Mouse (Mus musculus) forebrain, embryonic 11.5 days (tissue): ENCODE measurements around the gene Gpr62. TPM values are rescaled to one million over a fixed set of nuclear protein-coding genes. Genes with fewer than 3 reads are reported as not detected.

Experiments used
- ATAC-seq: fragments of 200-750 bp; cut with Nextera tagmentation; replicated peaks from 2 replicates; pipeline ENCODE4 v1.8.0; 2017; ENCODE audit warnings: moderate TSS enrichment; ENCODE audit not compliant: low FRiP score
- DNase-seq: peaks from one replicate; pipeline ENCODE4 v3.0.0-alpha.2; 2017; ENCODE audit warnings: low spot score
- H3K27ac ChIP-seq: fragments of 300-500 bp; sonication (generic); 2 replicates; pipeline ENCODE4 v1.5.1; 2014; ENCODE audit warnings: low read depth, low read length
- H3K27me3 ChIP-seq: fragments of 300-500 bp; sonication (generic); 2 replicates; pipeline ENCODE4 v1.6.1; 2014; ENCODE audit warnings: mild to moderate bottlenecking, low read length, mixed read lengths; ENCODE audit not compliant: control insufficient read depth, insufficient read depth
- H3K36me3 ChIP-seq: fragments of 300-500 bp; sonication (generic); 2 replicates; pipeline ENCODE4 v1.6.1; 2014; ENCODE audit warnings: mild to moderate bottlenecking, low read length, moderate library complexity, mixed read lengths; ENCODE audit not compliant: control insufficient read depth, insufficient read depth
- H3K4me1 ChIP-seq: fragments of 300-500 bp; sonication (generic); replicated peaks from 2 replicates; pipeline ENCODE4 v1.6.1; 2014; ENCODE audit warnings: low read length, mixed read lengths; ENCODE audit not compliant: control insufficient read depth, insufficient read depth
- H3K4me2 ChIP-seq: fragments of 300-500 bp; sonication (generic); 2 replicates; pipeline ENCODE4 v1.6.1; 2014; ENCODE audit warnings: low read depth, mild to moderate bottlenecking, low read length, moderate library complexity, mixed read lengths; ENCODE audit not compliant: severe bottlenecking
- H3K4me3 ChIP-seq: fragments of 300-500 bp; sonication (generic); 2 replicates; pipeline ENCODE4 v1.5.1; 2014; ENCODE audit warnings: low read depth, low read length
- H3K9ac ChIP-seq: fragments of 300-500 bp; sonication (generic); 2 replicates; pipeline ENCODE4 v1.6.1; 2014; ENCODE audit warnings: low read length
- H3K9me3 ChIP-seq: fragments of 300-500 bp; sonication (generic); 2 replicates; pipeline ENCODE4 v1.6.1; 2016; ENCODE audit warnings: low read length, mixed read lengths; ENCODE audit not compliant: control insufficient read depth
- WGBS: fragments of 180-500 bp; shearing (Covaris S2); extraction: QIAGEN DNeasy Blood & Tissue Kit; methylation state at CpG from one replicate; pipeline ENCODE4 v1.1.7; 2014; 5-methylcytosine and 5-hydroxymethylcytosine counted together
- polyA plus RNA-seq: library from polyadenylated mRNA; unstranded; fragments of >200 nt; fragmentation: Nextera tagmentation; extraction: Ambion mirVana; gene quantifications from 2 replicates; pipeline ENCODE4 v1.2.1, GENCODE M21; 2014

Gpr62 gene
- polyA plus RNA-seq, 1 experiment from 2014 or later: 0.19 TPM

DNA sequence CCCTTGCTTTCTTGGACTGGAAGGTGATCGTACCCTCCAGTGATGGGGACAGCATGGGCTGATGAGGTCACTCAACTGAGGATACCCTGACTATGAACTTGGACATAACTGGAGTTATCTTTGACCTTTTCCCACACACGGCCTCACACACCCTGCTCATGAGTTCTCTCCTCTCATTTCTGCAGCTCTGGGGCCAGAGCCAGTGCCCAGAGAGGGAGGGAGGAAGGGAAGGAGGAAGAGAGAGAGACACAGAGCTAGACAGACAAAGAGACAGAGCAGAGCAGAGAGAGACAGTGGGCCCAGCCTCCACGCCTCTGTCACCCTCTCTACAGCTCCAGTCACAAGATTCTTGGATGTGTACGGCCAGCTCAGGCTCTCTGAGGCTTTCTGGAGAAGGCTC is 6.6 kb upstream of the Gpr62 start:
- 66% methylated on average over 4 of the region's 4 CpGs for WGBS
- Histone ChIP-seq H3K4me1 (peaks cover 11% of the 10 kb centered on the region), H3K27me3 (no peaks in the 10 kb centered on the region), H3K4me3 (no peak overlapping the region), H3K9me3 (no peaks in the 10 kb centered on the region), H3K36me3 (no peaks in the 10 kb centered on the region), H3K9ac (no peak overlapping the region), H3K27ac (no peak overlapping the region), H3K4me2 (no peak overlapping the region)
- DNase-seq (no peak), ATAC-seq (no peak)

DNA sequence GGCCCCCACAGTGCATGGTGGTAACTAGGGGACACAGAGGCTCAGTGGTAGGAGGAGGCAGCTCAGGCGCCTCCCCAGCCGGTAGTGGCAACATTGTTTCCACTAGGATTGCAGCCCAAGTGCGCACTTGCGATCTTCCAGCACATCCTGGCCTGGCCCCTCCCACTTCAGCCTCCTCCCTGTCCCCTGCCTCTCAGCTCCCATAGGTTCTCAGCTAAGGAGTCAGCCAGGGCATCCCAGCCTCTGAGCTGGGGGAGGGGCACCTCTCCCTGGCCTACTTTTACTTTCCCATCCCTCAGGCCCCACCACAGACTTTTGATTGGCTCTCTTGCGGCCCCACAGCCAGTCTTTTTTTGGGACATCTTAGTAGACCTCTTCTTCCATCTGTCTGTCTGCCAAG is 6.2 kb upstream of the Gpr62 start:
- Histone ChIP-seq H3K27me3 (no peaks in the 10 kb centered on the region), H3K4me1 (peaks cover 11% of the 10 kb centered on the region), H3K9ac (peak overlapping the region; percentile 1; the same call in 1 of the 2 replicates), H3K36me3 (no peaks in the 10 kb centered on the region), H3K9me3 (no peaks in the 10 kb centered on the region), H3K4me2 (no peak overlapping the region), H3K27ac (no peak overlapping the region), H3K4me3 (no peak overlapping the region)
- DNase-seq: peak; percentile 73
- WGBS: 14% methylated on average over 5 of the region's 5 CpGs
- ATAC-seq: no peak

DNA sequence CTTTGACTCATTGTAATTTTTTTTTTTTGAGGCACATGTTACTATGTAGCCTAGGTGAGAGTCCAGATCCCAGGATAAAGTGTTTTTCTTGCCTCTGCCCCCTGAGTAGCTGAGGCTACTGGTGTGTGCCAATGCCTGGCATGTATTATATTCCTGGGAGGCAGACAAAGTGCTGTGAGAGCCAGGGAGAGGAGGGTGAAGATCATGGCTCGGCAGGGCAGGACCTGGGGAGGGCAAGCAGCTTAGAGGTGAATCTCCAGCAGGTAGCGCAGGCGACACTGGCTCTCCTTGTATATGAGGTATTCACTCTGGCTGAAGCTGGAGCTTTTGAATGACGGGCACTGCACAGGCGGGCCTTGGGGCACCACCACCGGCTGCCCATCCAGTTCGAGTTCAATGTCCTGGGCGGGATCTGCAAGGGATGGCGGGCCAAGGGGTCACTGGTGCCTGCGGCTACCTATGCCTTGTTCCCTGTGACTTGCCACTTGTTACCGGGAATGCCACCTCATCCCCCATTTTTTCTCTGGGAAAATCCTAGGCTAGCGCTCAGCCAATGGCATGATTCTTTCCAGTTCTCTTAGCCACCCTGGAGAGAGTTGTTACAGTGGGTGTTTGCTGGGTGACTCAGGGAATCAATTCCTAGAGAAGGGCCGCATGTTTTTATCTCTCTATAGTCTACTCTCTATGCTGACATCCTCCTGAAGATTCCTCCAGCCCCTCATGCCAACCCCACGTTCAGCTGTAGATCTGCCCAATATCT is 5.4 kb upstream of the Gpr62 start:
- ATAC-seq: no peak
- H3K4me1 ChIP-seq: peaks cover 8% of the 10 kb centered on the region
- DNase-seq: no peak
- no peaks in the 10 kb centered on the region for H3K27me3 ChIP-seq
- H3K9ac ChIP-seq: no peak overlapping the region
- no peak overlapping the region for H3K4me2 ChIP-seq
- 63% methylated on average over 14 of the region's 14 CpGs for WGBS
- no peak overlapping the region for H3K27ac ChIP-seq
- no peaks in the 10 kb centered on the region for H3K36me3 ChIP-seq
- H3K9me3 ChIP-seq: no peaks in the 10 kb centered on the region
- no peak overlapping the region for H3K4me3 ChIP-seq

DNA sequence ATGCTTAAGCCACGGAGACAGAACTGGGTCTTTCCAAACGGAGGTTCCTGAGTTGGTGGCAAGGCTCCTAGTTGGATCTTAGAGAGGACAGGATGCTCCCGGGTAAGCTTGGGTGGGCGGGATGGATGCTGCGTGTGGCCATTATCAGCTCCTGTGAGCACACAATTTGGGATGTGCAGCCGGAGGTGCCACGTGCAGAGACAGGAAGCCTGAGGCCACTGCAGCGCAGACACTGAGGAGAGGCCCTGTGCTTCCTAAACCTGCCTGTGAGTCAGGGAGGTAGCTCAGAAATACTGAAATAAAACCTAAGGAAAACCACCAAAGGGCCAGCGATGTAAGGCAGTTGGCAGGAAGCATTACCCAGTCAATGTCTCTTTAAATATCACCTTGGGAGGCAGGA is 4.0 kb upstream of the Gpr62 start:
- Histone ChIP-seq H3K36me3 (0 out of 2 replicates have a peak, but pooled peaks cover 2% of the 10 kb centered on the region), H3K4me2 (no peak overlapping the region), H3K27me3 (peaks cover 3% of the 10 kb centered on the region; the same call in 1 of the 2 replicates), H3K4me3 (no peak overlapping the region), H3K9me3 (no peaks in the 10 kb centered on the region), H3K9ac (no peak overlapping the region), H3K4me1 (peaks cover 15% of the 10 kb centered on the region), H3K27ac (no peak overlapping the region)
- no peak for DNase-seq
- 66% methylated on average over 9 of the region's 9 CpGs for WGBS
- no peak for ATAC-seq

DNA sequence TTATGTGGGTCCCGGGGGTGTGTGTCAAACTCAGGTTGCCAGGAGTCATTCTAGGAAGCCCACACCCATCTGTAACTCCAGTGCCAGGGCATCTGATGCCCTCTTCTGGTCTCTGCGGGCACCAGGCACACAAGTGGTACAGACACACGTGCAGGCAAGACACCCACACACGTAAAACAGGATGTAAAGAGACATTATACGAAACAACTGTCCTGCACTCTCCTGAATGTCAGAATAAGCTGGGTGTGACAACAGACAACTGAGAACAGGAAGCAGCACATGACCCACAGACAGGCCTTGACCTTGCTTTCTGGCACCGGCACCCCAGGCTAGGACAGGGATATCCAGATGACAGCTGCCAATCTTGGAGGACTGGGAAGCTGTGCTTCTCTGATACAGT is 3.6 kb upstream of the Gpr62 start:
- Histone ChIP-seq H3K36me3 (0 out of 2 replicates have a peak, but pooled peaks cover 2% of the 10 kb centered on the region), H3K9me3 (no peaks in the 10 kb centered on the region), H3K9ac (no peak overlapping the region), H3K27ac (no peak overlapping the region), H3K4me2 (no peak overlapping the region), H3K4me1 (peaks cover 20% of the 10 kb centered on the region), H3K4me3 (no peak overlapping the region), H3K27me3 (peaks cover 5% of the 10 kb centered on the region; the same call in 1 of the 2 replicates)
- ATAC-seq (no peak), DNase-seq (no peak)
- 83% methylated on average over 6 of the region's 6 CpGs for WGBS

DNA sequence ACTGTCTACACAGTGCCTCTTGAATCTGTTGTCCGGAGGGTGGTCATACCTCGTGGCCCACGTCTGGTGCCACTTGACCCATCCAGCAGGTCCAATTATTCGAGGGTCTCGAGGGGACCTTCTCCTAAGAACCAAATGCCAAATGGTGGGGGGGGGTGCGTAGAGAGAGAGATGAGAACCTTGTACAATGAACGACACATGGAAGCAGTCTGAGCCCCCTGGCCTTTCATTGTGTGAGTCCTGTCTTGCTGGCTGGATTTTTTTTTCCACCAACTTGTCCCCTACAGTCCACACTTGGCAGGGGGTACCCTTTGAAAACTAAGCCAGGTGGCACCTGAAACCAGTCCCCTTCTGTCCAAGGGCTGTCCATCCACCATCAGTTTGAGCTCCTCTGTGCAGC is 2.0 kb upstream of the Gpr62 start:
- Histone ChIP-seq H3K27me3 (peaks cover 5% of the 10 kb centered on the region; the same call in 1 of the 2 replicates), H3K36me3 (peaks cover 9% of the 10 kb centered on the region), H3K4me1 (peaks cover 21% of the 10 kb centered on the region), H3K9ac (no peak overlapping the region), H3K27ac (no peak overlapping the region), H3K4me2 (no peak overlapping the region), H3K4me3 (no peak overlapping the region), H3K9me3 (no peaks in the 10 kb centered on the region)
- 92% methylated on average over 7 of the region's 7 CpGs for WGBS
- DNase-seq (no peak), ATAC-seq (no peak)

DNA sequence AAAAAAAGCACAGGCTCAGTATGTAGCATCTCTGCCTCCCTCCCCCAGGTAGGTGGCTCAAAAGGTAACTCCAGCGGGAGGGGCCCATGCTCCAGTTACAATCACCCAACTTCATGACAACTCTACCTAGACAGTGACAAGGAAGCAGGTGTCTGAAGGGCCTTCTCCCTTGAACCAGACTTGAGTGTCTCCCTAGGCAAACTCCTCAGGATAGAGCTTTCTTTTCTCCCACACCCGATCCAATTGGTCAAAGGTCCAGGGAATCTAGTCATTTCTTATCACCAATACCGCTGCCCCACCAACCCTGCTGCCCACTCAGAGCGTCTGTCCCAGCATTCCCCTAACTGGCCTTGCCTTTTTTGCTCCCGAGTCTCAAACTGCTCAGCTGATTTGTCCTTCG is 983 bp upstream of the Gpr62 start:
- 85% methylated on average over 6 of the region's 6 CpGs for WGBS
- DNase-seq: no peak
- Histone ChIP-seq H3K4me1 (peaks cover 19% of the 10 kb centered on the region), H3K27me3 (peaks cover 5% of the 10 kb centered on the region; the same call in 1 of the 2 replicates), H3K4me3 (no peak overlapping the region), H3K4me2 (no peak overlapping the region), H3K9me3 (no peaks in the 10 kb centered on the region), H3K27ac (no peak overlapping the region), H3K9ac (no peak overlapping the region), H3K36me3 (peaks cover 12% of the 10 kb centered on the region)
- no peak for ATAC-seq

- DNase-seq: peak; percentile 85
- peak overlapping the region; percentile 21; the same call in 1 of the 2 replicates for H3K27ac ChIP-seq
- peaks cover 5% of the 10 kb centered on the region; the same call in 1 of the 2 replicates for H3K27me3 ChIP-seq
- peak overlapping the region; percentile 67 for H3K9ac ChIP-seq
- peak; percentile 77 for ATAC-seq
- peak overlapping the region; percentile 92 for H3K4me2 ChIP-seq
- no peaks in the 10 kb centered on the region for H3K9me3 ChIP-seq
- peaks cover 21% of the 10 kb centered on the region for H3K36me3 ChIP-seq
- peak overlapping the region; percentile 39 for H3K4me3 ChIP-seq
- peaks cover 16% of the 10 kb centered on the region for H3K4me1 ChIP-seq
- WGBS: 1% methylated on average over 99 of the region's 99 CpGs
Measured at GRCm38 (mm10) chr9:106464751-106465541, 792 bp downstream of the Gpr62 start.
